Mouse (Mus musculus) heart, embryonic 11.5 days (tissue): ENCODE results near the gene Dnmt3a. TPM values are rescaled to one million over a fixed set of nuclear protein-coding genes. Genes with fewer than 3 reads are reported as not detected.

Experiments
- ATAC-seq: fragments of 200-750 bp; cut with Nextera tagmentation; replicated peaks from 2 replicates; pipeline ENCODE4 v1.8.0; 2017; ENCODE audit warnings: moderate library complexity; ENCODE audit not compliant: insufficient number of reproducible peaks, low FRiP score, low TSS enrichment
- H3K27ac ChIP-seq: fragments of 300-500 bp; sonication (generic); 2 replicates; pipeline ENCODE4 v1.5.1; 2014; ENCODE audit warnings: mild to moderate bottlenecking, low read depth, low read length
- H3K27me3 ChIP-seq: fragments of 300-500 bp; sonication (generic); 2 replicates; pipeline ENCODE4 v1.6.1; 2014; ENCODE audit warnings: mild to moderate bottlenecking, low read length, mixed read lengths; ENCODE audit not compliant: control insufficient read depth, insufficient read depth
- H3K36me3 ChIP-seq: fragments of 300-500 bp; sonication (generic); 2 replicates; pipeline ENCODE4 v1.6.1; 2014; ENCODE audit warnings: mild to moderate bottlenecking, low read length, moderate library complexity, mixed read lengths; ENCODE audit not compliant: control insufficient read depth, insufficient read depth
- H3K4me1 ChIP-seq: fragments of 300-500 bp; sonication (generic); 2 replicates; pipeline ENCODE4 v1.6.1; 2014; ENCODE audit warnings: low read length; ENCODE audit not compliant: control insufficient read depth, insufficient read depth
- H3K4me2 ChIP-seq: fragments of 300-500 bp; sonication (generic); 2 replicates; pipeline ENCODE4 v1.6.1; 2014; ENCODE audit warnings: mild to moderate bottlenecking, moderate library complexity
- H3K4me3 ChIP-seq: fragments of 300-500 bp; sonication (generic); 2 replicates; pipeline ENCODE4 v1.5.1; 2014; ENCODE audit warnings: low read depth, low read length
- H3K9ac ChIP-seq: fragments of 300-500 bp; sonication (generic); 2 replicates; pipeline ENCODE4 v1.6.1; 2014; ENCODE audit warnings: mild to moderate bottlenecking, low read depth, low read length, moderate library complexity
- H3K9me3 ChIP-seq: fragments of 300-500 bp; sonication (generic); replicated peaks from 2 replicates; pipeline ENCODE4 v1.6.1; 2016; ENCODE audit warnings: low read length; ENCODE audit not compliant: control insufficient read depth
- WGBS: fragments of 180-500 bp; shearing (Covaris S2); extraction: QIAGEN DNeasy Blood & Tissue Kit; methylation state at CpG from one replicate; pipeline ENCODE4 v1.1.7; 2014; ENCODE audit not compliant: insufficient replicate concordance; 5-methylcytosine and 5-hydroxymethylcytosine counted together
- polyA plus RNA-seq: library from polyadenylated mRNA; unstranded; fragments of >200 nt; fragmentation: Nextera tagmentation; extraction: Ambion mirVana; gene quantifications from 2 replicates; pipeline ENCODE4 v1.2.1, GENCODE M21; 2014

The Dnmt3a gene
- polyA plus RNA-seq, 1 experiment from 2014 or later, result 55.1 TPM

- WGBS, result 12% methylated on average over 7 of the region's 7 CpGs
- H3K36me3 ChIP-seq, result peaks cover 15% of the 10 kb centered on the region; the same call in 1 of the 2 replicates
- 0 out of 2 replicates have a peak overlapping the region, but pooled peaks have one; percentile 10 for H3K9ac ChIP-seq
- no peak overlapping the region for H3K4me3 ChIP-seq
- peaks cover 22% of the 10 kb centered on the region for H3K4me1 ChIP-seq
- H3K9me3 ChIP-seq, result no peaks in the 10 kb centered on the region
- peak overlapping the region; percentile 57 for H3K27ac ChIP-seq
- no peaks in the 10 kb centered on the region for H3K27me3 ChIP-seq
- ATAC-seq, result peak; percentile 45; the same call in 1 of the 2 replicates
- H3K4me2 ChIP-seq, result peak overlapping the region; percentile 16; the same call in 1 of the 2 replicates
These were observed 37.6 kb downstream of the Dnmt3a start for GRCm38 (mm10) chr12:3843371-3843861.

DNA sequence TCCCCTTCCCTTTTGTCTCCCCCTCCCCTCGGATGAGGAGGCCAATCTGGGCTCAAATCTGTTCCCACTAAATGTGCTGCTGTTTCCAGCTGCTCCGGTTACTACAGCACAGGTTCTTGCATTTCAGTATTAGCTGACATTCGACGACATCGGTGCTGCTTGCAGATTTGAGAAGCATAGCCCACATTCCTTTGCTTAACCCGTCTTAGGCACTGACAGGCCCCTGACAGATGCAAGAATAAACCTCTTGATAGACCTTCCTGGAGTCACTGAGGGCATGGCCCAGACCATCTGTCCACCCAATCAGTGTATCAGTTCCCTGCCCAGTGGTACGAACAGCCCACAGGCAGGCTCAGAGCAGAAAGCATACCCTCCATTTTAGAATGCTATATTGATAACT, 38.1 kb downstream of the Dnmt3a start:
- H3K4me2 ChIP-seq, result no peak overlapping the region; the same call in 1 of the 2 replicates
- H3K27me3 ChIP-seq, result no peaks in the 10 kb centered on the region
- peaks cover 10% of the 10 kb centered on the region; the same call in 1 of the 2 replicates for H3K36me3 ChIP-seq
- 14% methylated on average over 7 of the region's 7 CpGs for WGBS
- no peaks in the 10 kb centered on the region for H3K9me3 ChIP-seq
- no peak overlapping the region for H3K9ac ChIP-seq
- H3K4me3 ChIP-seq, result no peak overlapping the region
- ATAC-seq, result peak; percentile 57
- peak overlapping the region; percentile 57 for H3K27ac ChIP-seq
- H3K4me1 ChIP-seq, result peaks cover 22% of the 10 kb centered on the region

DNA sequence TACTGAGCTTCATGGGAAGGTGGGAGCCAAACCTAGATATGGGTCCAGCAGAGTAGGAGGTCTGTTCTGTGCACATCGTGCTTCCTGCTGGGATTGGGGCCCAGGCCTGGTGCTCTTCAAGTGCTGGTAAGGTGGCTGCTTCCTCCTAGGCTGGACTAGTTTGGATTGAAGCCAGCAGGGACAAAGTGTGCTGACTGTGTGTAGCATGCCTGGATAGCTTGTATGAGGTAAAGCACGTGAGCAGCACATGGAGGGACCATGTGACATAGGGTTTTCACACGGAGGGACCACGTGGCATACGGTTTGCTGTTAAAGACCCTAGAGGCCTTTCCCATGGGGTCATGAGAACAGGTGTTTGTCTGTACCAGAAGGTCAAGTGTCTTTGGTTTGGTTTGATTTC, 38.5 kb downstream of the Dnmt3a start:
- H3K4me1 ChIP-seq, result peaks cover 22% of the 10 kb centered on the region
- H3K36me3 ChIP-seq, result peaks cover 10% of the 10 kb centered on the region; the same call in 1 of the 2 replicates
- H3K9me3 ChIP-seq, result no peaks in the 10 kb centered on the region
- no peaks in the 10 kb centered on the region for H3K27me3 ChIP-seq
- H3K9ac ChIP-seq, result no peak overlapping the region
- ATAC-seq, result no peak
- WGBS, result 64% methylated on average over 5 of the region's 5 CpGs
- H3K27ac ChIP-seq, result peak overlapping the region; percentile 57
- H3K4me3 ChIP-seq, result no peak overlapping the region
- H3K4me2 ChIP-seq, result no peak overlapping the region

GRCm38 (mm10) chr12:3849481-3849880, 43.7 kb downstream of the Dnmt3a start:
- no peaks in the 10 kb centered on the region for H3K9me3 ChIP-seq
- peaks cover 5% of the 10 kb centered on the region for H3K4me1 ChIP-seq
- H3K4me3 ChIP-seq, result no peak overlapping the region
- no peak overlapping the region for H3K4me2 ChIP-seq
- WGBS, result 90% methylated on average over 13 of the region's 13 CpGs
- ATAC-seq, result no peak
- no peak overlapping the region for H3K9ac ChIP-seq
- H3K36me3 ChIP-seq, result peaks cover 16% of the 10 kb centered on the region
- no peak overlapping the region for H3K27ac ChIP-seq
- no peaks in the 10 kb centered on the region for H3K27me3 ChIP-seq

DNA sequence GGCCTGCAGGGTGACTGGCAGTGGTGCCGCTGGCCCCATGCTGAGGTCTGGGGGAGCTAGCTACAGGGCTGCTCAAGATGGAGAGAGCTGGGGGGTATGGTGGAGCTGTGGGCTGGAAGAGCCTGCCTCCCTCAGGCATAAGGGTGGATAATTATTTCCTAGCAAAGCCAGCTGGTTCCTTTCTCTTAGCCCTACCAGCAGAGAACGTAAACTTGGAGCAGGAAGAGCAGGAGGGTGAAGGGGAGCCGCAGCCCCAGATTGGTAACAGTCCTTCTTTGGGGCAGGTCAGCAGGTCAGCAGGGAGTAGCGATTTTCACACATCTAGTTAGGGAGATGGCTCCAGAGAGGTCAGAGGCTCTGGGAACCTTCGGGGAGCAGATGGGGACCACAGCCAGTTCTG, 44.4 kb downstream of the Dnmt3a start:
- peaks cover 11% of the 10 kb centered on the region for H3K4me1 ChIP-seq
- no peak overlapping the region for H3K27ac ChIP-seq
- ATAC-seq, result no peak
- 22% methylated on average over 5 of the region's 5 CpGs for WGBS
- no peaks in the 10 kb centered on the region for H3K27me3 ChIP-seq
- peaks cover 16% of the 10 kb centered on the region for H3K36me3 ChIP-seq
- H3K4me2 ChIP-seq, result no peak overlapping the region
- H3K9me3 ChIP-seq, result no peaks in the 10 kb centered on the region
- H3K9ac ChIP-seq, result no peak overlapping the region
- H3K4me3 ChIP-seq, result no peak overlapping the region

DNA sequence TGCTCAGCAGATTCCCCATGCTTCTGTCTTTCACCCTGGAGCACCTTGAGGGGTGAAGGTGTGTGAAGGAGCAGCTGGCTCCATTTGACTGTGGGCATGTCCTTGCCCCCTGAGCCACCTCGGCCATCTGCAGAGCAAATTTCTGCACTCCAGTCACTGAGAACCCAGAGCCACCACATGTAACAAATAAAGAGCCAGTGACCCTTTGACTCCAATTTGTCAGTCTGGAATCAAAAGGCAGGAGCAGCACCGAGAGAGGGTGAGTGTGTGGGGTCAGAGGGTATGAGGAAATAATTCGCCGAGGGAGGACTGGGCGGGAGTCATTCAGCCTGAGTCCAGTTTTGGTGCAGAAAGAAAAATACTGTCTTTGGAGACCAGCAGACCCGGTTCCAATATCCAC, 44.9 kb downstream of the Dnmt3a start:
- ATAC-seq, result no peak
- Histone ChIP-seq H3K9ac (no peak overlapping the region), H3K36me3 (peaks cover 14% of the 10 kb centered on the region), H3K27ac (no peak overlapping the region), H3K9me3 (no peaks in the 10 kb centered on the region), H3K27me3 (no peaks in the 10 kb centered on the region), H3K4me1 (peaks cover 17% of the 10 kb centered on the region), H3K4me3 (no peak overlapping the region), H3K4me2 (no peak overlapping the region)
- WGBS, result 41% methylated on average over 6 of the region's 6 CpGs

DNA sequence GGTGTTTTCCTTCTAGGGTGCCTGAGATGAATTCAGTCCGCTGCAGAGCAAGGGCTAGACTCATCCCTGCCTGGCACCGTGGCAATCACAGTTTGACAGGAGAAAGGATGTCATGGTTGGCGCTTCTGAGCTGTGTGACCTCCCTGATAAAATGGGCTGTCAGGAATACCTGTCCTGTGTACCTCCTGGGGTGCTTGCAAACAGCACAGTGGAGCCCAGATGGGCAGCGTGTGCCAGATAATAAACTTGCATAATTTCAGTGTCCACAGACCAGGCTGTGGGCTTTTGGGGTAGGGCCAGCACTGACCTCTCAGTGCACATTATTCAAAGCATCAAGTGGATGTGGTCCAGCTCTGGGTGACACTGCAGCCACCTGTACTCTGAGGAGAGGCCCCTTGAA, 45.4 kb downstream of the Dnmt3a start:
- no peak for ATAC-seq
- Histone ChIP-seq H3K4me3 (no peak overlapping the region), H3K27ac (no peak overlapping the region), H3K36me3 (peaks cover 13% of the 10 kb centered on the region), H3K27me3 (no peaks in the 10 kb centered on the region), H3K4me2 (no peak overlapping the region), H3K9ac (no peak overlapping the region), H3K9me3 (no peaks in the 10 kb centered on the region), H3K4me1 (peaks cover 21% of the 10 kb centered on the region)
- 72% methylated on average over 4 of the region's 4 CpGs for WGBS

DNA sequence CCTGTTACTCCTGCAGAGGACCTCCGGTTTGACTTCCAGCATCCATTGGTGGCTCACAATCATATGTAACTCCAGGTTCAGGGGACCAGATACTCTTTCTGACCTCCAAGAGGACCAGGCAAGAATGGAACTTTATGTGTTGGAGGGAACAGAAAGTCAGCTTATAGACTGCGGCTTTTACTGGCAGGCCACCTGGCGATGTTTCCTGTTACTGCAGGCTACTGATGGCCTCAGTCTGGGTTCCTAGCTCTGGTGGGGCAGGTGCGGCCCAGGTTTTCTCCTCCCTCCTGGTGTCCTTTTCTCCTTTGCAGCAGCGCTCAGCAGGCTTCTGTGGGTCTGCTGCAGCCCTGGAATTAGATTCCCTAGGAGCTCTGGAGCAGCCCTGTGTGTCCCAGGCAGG, 46.7 kb downstream of the Dnmt3a start:
- no peak overlapping the region for H3K27ac ChIP-seq
- peaks cover 15% of the 10 kb centered on the region for H3K36me3 ChIP-seq
- H3K4me1 ChIP-seq, result peaks cover 35% of the 10 kb centered on the region
- no peaks in the 10 kb centered on the region for H3K9me3 ChIP-seq
- no peak overlapping the region for H3K4me2 ChIP-seq
- H3K4me3 ChIP-seq, result no peak overlapping the region
- no peak for ATAC-seq
- no peak overlapping the region for H3K9ac ChIP-seq
- 52% methylated on average over 5 of the region's 5 CpGs for WGBS
- H3K27me3 ChIP-seq, result no peaks in the 10 kb centered on the region

DNA sequence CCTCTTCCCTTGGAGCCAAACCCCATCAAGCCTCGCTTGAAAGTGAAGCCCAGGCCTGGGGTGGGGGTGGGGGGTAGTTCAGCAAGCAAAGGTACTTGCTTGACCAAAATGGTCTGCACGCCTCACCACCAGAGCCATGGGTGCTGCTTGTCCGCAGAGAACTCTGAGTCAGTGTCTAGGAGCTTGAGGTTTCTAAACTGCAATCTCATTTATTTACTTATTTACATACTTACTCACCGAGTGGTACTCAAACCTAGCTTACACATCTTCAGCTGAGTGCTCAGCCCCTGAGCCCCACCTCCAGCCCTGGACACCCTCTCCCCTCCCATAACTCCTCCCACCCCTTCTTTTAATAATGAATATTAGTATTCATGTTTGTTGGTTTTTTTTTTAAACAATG, 48.6 kb downstream of the Dnmt3a start:
- Histone ChIP-seq H3K36me3 (peaks cover 12% of the 10 kb centered on the region), H3K4me1 (peaks cover 36% of the 10 kb centered on the region)
- 77% methylated on average over 4 of the region's 4 CpGs for WGBS

More for the DNA sequence above, 48.6 kb downstream of the Dnmt3a start:
- no peaks in the 10 kb centered on the region for H3K27me3 ChIP-seq
- H3K9me3 ChIP-seq, result no peaks in the 10 kb centered on the region
- no peak overlapping the region for H3K4me3 ChIP-seq
- ATAC-seq, result no peak
- H3K4me2 ChIP-seq, result no peak overlapping the region
- peak overlapping the region; percentile 98 for H3K27ac ChIP-seq
- no peak overlapping the region for H3K9ac ChIP-seq
